Mouse (Mus musculus): ENCODE results near the gene Ipo9. TPM values are rescaled to one million over a fixed set of nuclear protein-coding genes. Genes with fewer than 3 reads are reported as not detected.

The Ipo9 gene
- polyA plus RNA-seq, 1 experiment from 2014 or later = 205 TPM

DNA sequence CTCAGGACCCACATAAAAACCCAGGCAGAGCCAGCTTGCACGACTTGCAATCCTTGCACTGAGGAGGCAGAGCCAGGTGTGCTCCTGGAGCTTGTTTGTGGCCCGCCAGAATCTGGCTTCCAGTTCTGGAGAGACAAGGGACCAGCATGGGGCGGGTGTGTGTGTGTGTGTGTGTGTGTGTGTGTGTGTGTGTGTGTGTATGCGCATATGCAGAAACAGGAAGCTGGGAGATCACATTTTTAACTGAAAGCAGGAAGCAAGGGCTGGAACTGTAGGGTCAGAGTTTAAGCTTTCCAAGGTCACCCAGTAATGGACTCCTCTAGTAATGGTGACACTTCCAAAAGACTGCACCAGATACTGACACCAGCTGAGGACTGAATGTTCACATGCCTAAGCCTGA lies 86.3 kb downstream of the Ipo9 start:
- Histone ChIP-seq H3K9me3 (replicated peaks; ENCODE audit: control insufficient read depth, low read length) (no peaks in the 10 kb centered on the region), H3K4me1 (ENCODE audit: control insufficient read depth, insufficient read depth, low read length) (no peaks in the 10 kb centered on the region), H3K27me3 (ENCODE audit: control insufficient read depth, insufficient read depth, low read length) (no peaks in the 10 kb centered on the region), H3K9ac (replicated peaks; ENCODE audit: low read length) (no peak overlapping the region), H3K4me2 (ENCODE audit: low read depth, low read length) (no peak overlapping the region), H3K36me3 (replicated peaks; ENCODE audit: control insufficient read depth, insufficient read depth, low read depth, low read length) (no peaks in the 10 kb centered on the region), H3K27ac (replicated peaks; ENCODE audit: low read depth, low read length) (no peak overlapping the region), H3K4me3 (ENCODE audit: low read depth, low read length) (no peak overlapping the region)
- DNase-seq (ENCODE audit: low spot score) = no peak
- WGBS = 52% methylated on average over 4 of the region's 4 CpGs
- no peak for ATAC-seq (replicated peaks; ENCODE audit: insufficient number of reproducible peaks, low FRiP score, low TSS enrichment, low read depth)

DNA sequence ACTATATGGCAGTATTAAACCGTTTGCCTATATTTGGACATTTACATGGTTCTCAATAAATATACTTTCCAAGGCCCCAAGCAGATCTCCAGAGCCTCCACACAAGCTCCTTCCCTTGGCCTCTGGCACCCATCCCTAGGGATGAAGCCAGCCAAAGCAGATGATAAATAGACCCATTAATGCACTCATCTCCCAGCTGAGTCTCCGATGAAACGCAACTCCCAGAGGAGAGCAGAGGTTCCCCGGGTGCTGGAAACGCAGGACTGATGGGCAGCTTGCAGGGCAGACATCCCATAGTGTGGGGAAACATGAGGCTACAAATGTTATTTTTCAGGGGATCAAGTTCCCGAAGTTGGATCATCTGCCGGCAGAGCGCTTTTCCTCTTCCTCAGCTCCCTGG lies 88.4 kb downstream of the Ipo9 start:
- Histone ChIP-seq H3K4me2 (ENCODE audit: low read depth, low read length) (no peak overlapping the region), H3K9ac (replicated peaks; ENCODE audit: low read length) (no peak overlapping the region), H3K27me3 (ENCODE audit: control insufficient read depth, insufficient read depth, low read length) (no peaks in the 10 kb centered on the region), H3K4me1 (ENCODE audit: control insufficient read depth, insufficient read depth, low read length) (no peaks in the 10 kb centered on the region), H3K9me3 (replicated peaks; ENCODE audit: control insufficient read depth, low read length) (no peaks in the 10 kb centered on the region), H3K36me3 (replicated peaks; ENCODE audit: control insufficient read depth, insufficient read depth, low read depth, low read length) (no peaks in the 10 kb centered on the region), H3K27ac (replicated peaks; ENCODE audit: low read depth, low read length) (no peak overlapping the region), H3K4me3 (ENCODE audit: low read depth, low read length) (no peak overlapping the region)
- ATAC-seq (replicated peaks; ENCODE audit: insufficient number of reproducible peaks, low FRiP score, low TSS enrichment, low read depth) = no peak
- no peak for DNase-seq (ENCODE audit: low spot score)
- 70% methylated on average over 8 of the region's 8 CpGs for WGBS

Small RNA genes within 50 kb of the gene (microRNA-seq; reads per million reads assigned to microRNA genes)
- not detected for gene Mir1231 (ENCODE audit: borderline number of aligned reads)

Other genes starting within 250 kb of the Ipo9 start
- gene Elf3, start 171.9 kb downstream of the Ipo9 start, polyA plus RNA-seq (2014; fragmentation: Nextera tagmentation; extraction: Ambion mirVana) = 2.9 and 3.7 TPM in 2 replicates
- 94.1 and 96.4 TPM in 2 replicates for gene Rnpep, start 146.4 kb downstream of the Ipo9 start, polyA plus RNA-seq (2014; fragmentation: Nextera tagmentation; extraction: Ambion mirVana)
- 195 and 210 TPM in 2 replicates for gene Timm17a, start 116.7 kb downstream of the Ipo9 start, polyA plus RNA-seq (2014; fragmentation: Nextera tagmentation; extraction: Ambion mirVana)
- 0.55 and 0.66 TPM in 2 replicates for gene Lmod1, start 105.7 kb downstream of the Ipo9 start, polyA plus RNA-seq (2014; fragmentation: Nextera tagmentation; extraction: Ambion mirVana)
- 29.2 and 32.3 TPM in 2 replicates for gene Shisa4, start 55.3 kb downstream of the Ipo9 start, polyA plus RNA-seq (2014; fragmentation: Nextera tagmentation; extraction: Ambion mirVana)
- 11.9 and 13.4 TPM in 2 replicates for gene Nav1, start 176.8 kb upstream of the Ipo9 start, polyA plus RNA-seq (2014; fragmentation: Nextera tagmentation; extraction: Ambion mirVana)

Data from embryonic facial prominence, embryonic 11.5 days (tissue).